Mouse (Mus musculus): Measurements from ENCODE around the gene Stk24.
A peak's percentile ranks its signal among the peaks of the same experiment; 100 is the strongest.

- TF ChIP-seq CTCF (IDR thresholded peaks at IDR 0.05 in 2 of 3, conservative IDR thresholded peaks at IDR 0.05 in 1 of 3; ENCODE audit: control insufficient read depth in 1 of 3, insufficient read depth in 1 of 3, low read depth in 2 of 3, low read length in 3 of 3, poor library complexity in 1 of 3, severe bottlenecking in 1 of 3) (peak; percentile 61 to 81 (median 68)), CHD2 (IDR thresholded peaks at IDR 0.05; ENCODE audit: low read length) (no peak), POLR2A (IDR thresholded peaks at IDR 0.05; ENCODE audit: control insufficient read depth in 1 of 2, insufficient read depth in 1 of 2, low read depth in 1 of 2, low read length in 2 of 2, poor library complexity in 1 of 2) (no peak), ETS1 (IDR thresholded peaks at IDR 0.05; ENCODE audit: low read depth, low read length) (no peak), JUND (IDR thresholded peaks at IDR 0.05; ENCODE audit: low read depth, low read length) (no peak), ZC3H11A (IDR thresholded peaks at IDR 0.05; ENCODE audit: low read depth, low read length) (peak; percentile 85), RCOR1 (IDR thresholded peaks at IDR 0.05; ENCODE audit: low read depth, low read length) (no peak), GATA1 (IDR thresholded peaks at IDR 0.05; ENCODE audit: low read depth, low read length) (no peak), HCFC1 (IDR thresholded peaks at IDR 0.05; ENCODE audit: low read depth, low read length) (no peak), ELF1 (IDR thresholded peaks at IDR 0.05; ENCODE audit: low read depth, low read length) (no peak), MYB (IDR thresholded peaks at IDR 0.05; ENCODE audit: low read depth, low read length) (no peak)
These were observed 46.9 kb upstream of the Stk24 start for GRCm38 (mm10) chr14:121426743-121427142.
